Mouse (Mus musculus) MEL (cell line): Measurements from ENCODE around the gene Fpgt. TPM values are rescaled to one million over a fixed set of nuclear protein-coding genes. Genes with fewer than 3 reads are reported as not detected.

Experiments
- DNase-seq: peaks from one replicate; pipeline ENCODE4 v3.0.0; 2011; ENCODE audit warnings: low read depth, low spot score
- H3K27ac ChIP-seq: 2 replicates; pipeline ENCODE4 v1.5.1; 2012; ENCODE audit warnings: low read depth, mild to moderate bottlenecking, control low read depth, low read length, moderate library complexity; ENCODE audit not compliant: control insufficient read depth
- H3K27me3 ChIP-seq, 2 experiments: fragments of 150-350 bp in 1 of 2; sonication (generic) in 1 of 2; 2 replicates each; pipeline ENCODE4 v1.6.1; 2012; ENCODE audit warnings: low read length in 2 of 2, mild to moderate bottlenecking in 2 of 2, improper control_type of control experiment in 1 of 2, moderate library complexity in 1 of 2; ENCODE audit not compliant: insufficient read depth in 2 of 2, control insufficient read depth in 1 of 2
- H3K36me3 ChIP-seq, 2 experiments: 2 replicates each; pipeline ENCODE4 v1.6.1; 2012 to 2014; ENCODE audit warnings: low read length in 2 of 2, improper control_type of control experiment in 1 of 2, inconsistent platforms in 1 of 2, mild to moderate bottlenecking in 1 of 2; ENCODE audit not compliant: insufficient read depth in 2 of 2, control insufficient read depth in 1 of 2
- H3K4me1 ChIP-seq, 2 experiments: fragments of 150-350 bp in 1 of 2; sonication (generic) in 1 of 2; 2 replicates each; pipeline ENCODE4 v1.6.1; 2012; ENCODE audit warnings: low read length in 2 of 2, improper control_type of control experiment in 1 of 2, mild to moderate bottlenecking in 1 of 2; ENCODE audit not compliant: insufficient read depth in 2 of 2, control insufficient read depth in 1 of 2
- H3K4me3 ChIP-seq, 2 experiments: fragments of 150-350 bp in 1 of 2; sonication (generic) in 1 of 2; 2 replicates each; pipeline ENCODE4 v1.5.1; 2012; ENCODE audit warnings: low read depth in 2 of 2, low read length in 2 of 2, mild to moderate bottlenecking in 2 of 2, moderate library complexity in 2 of 2, control low read depth in 1 of 2, improper control_type of control experiment in 1 of 2; ENCODE audit not compliant: control insufficient read depth in 1 of 2, insufficient read depth in 1 of 2
- H3K79me2 ChIP-seq: 2 replicates; pipeline ENCODE4 v1.6.1; 2012; ENCODE audit warnings: mild to moderate bottlenecking, low read length, moderate library complexity; ENCODE audit not compliant: control insufficient read depth, poor library complexity, insufficient read depth
- H3K9ac ChIP-seq: 2 replicates; pipeline ENCODE4 v1.6.1; 2012; ENCODE audit warnings: low read depth, mild to moderate bottlenecking, control low read depth, low read length, moderate library complexity; ENCODE audit not compliant: control insufficient read depth, poor library complexity, severe bottlenecking
- H3K9me3 ChIP-seq: fragments of 150-350 bp; sonication (generic); replicated peaks from 2 replicates; pipeline ENCODE4 v1.6.1; 2012; ENCODE audit warnings: mild to moderate bottlenecking, low read length, improper control_type of control experiment, moderate library complexity; ENCODE audit not compliant: insufficient read depth
- CHD2 ChIP-seq: IDR thresholded peaks from 2 replicates; pipeline ENCODE4 v1.6.1; 2011; ENCODE audit warnings: low read length, improper control_type of control experiment
- E2F4 ChIP-seq: IDR thresholded peaks from 2 replicates; pipeline ENCODE4 v1.6.1; 2011; ENCODE audit warnings: low read depth, low read length, improper control_type of control experiment, borderline replicate concordance
- GABPA ChIP-seq: IDR thresholded peaks from 2 replicates; pipeline ENCODE4 v1.6.1; 2012; ENCODE audit warnings: low read depth, mild to moderate bottlenecking, inconsistent platforms, low read length, improper control_type of control experiment, moderate library complexity
- GATA1 ChIP-seq: IDR thresholded peaks from 2 replicates; pipeline ENCODE4 v1.6.1; 2011; ENCODE audit warnings: low read depth, low read length, improper control_type of control experiment
- HCFC1 ChIP-seq: IDR thresholded peaks from 2 replicates; pipeline ENCODE4 v1.6.1; 2012; ENCODE audit warnings: low read depth, mild to moderate bottlenecking, inconsistent platforms, low read length, improper control_type of control experiment, moderate library complexity
- KAT2A ChIP-seq: conservative IDR thresholded peaks from 2 replicates; pipeline ENCODE4 v1.6.1; 2012; ENCODE audit warnings: low read depth, low read length, improper control_type of control experiment, inconsistent platforms
- MAX ChIP-seq: IDR thresholded peaks from 2 replicates; pipeline ENCODE4 v1.6.1; 2011; ENCODE audit warnings: low read length, improper control_type of control experiment
- MEF2A ChIP-seq: IDR thresholded peaks from 2 replicates; pipeline ENCODE4 v1.6.1; 2014; ENCODE audit warnings: low read depth, mild to moderate bottlenecking, inconsistent platforms, low read length, improper control_type of control experiment; ENCODE audit not compliant: poor library complexity, insufficient replicate concordance, severe bottlenecking; ENCODE audit errors: extremely low read depth
- MXI1 ChIP-seq: IDR thresholded peaks from 2 replicates; pipeline ENCODE4 v1.6.1; 2011; ENCODE audit warnings: mild to moderate bottlenecking, low read depth, low read length, improper control_type of control experiment
- MYC ChIP-seq: IDR thresholded peaks from 2 replicates; pipeline ENCODE4 v1.6.1; 2011; ENCODE audit warnings: low read depth, mild to moderate bottlenecking, low read length, improper control_type of control experiment, moderate library complexity
- NELFE ChIP-seq: IDR thresholded peaks from 2 replicates; pipeline ENCODE4 v1.6.1; 2011; ENCODE audit warnings: low read depth, low read length, improper control_type of control experiment
- POLR2AphosphoS2 ChIP-seq: IDR thresholded peaks from 2 replicates; pipeline ENCODE4 v1.6.1; 2011; ENCODE audit warnings: low read length, improper control_type of control experiment
- POLR2AphosphoS5 ChIP-seq: IDR thresholded peaks from 2 replicates; pipeline ENCODE4 v1.6.1; 2012; ENCODE audit warnings: low read depth, borderline replicate concordance, mild to moderate bottlenecking, inconsistent platforms, low read length, moderate library complexity, mixed read lengths
- SIN3A ChIP-seq: IDR thresholded peaks from 2 replicates; pipeline ENCODE4 v1.6.1; 2012; ENCODE audit warnings: low read length, improper control_type of control experiment, inconsistent platforms
- TAL1 ChIP-seq: IDR thresholded peaks from 2 replicates; pipeline ENCODE4 v1.6.1; 2012; ENCODE audit warnings: mild to moderate bottlenecking, inconsistent platforms, low read length, moderate library complexity, mixed read lengths
- TBP ChIP-seq: IDR thresholded peaks from 2 replicates; pipeline ENCODE4 v1.8.0; 2011; ENCODE audit warnings: low read depth, low read length, improper control_type of control experiment
- UBTF ChIP-seq: IDR thresholded peaks from 2 replicates; pipeline ENCODE4 v1.6.1; 2012; ENCODE audit warnings: low read depth, mild to moderate bottlenecking, inconsistent platforms, low read length, improper control_type of control experiment, moderate library complexity, borderline replicate concordance; ENCODE audit not compliant: insufficient read depth
- USF1 ChIP-seq: IDR thresholded peaks from 2 replicates; pipeline ENCODE4 v1.6.1; 2014; ENCODE audit warnings: low read depth, mild to moderate bottlenecking, inconsistent platforms, low read length, improper control_type of control experiment, moderate library complexity
- ZC3H11A ChIP-seq: IDR thresholded peaks from 2 replicates; pipeline ENCODE4 v1.6.1; 2012; ENCODE audit warnings: low read depth, mild to moderate bottlenecking, inconsistent platforms, low read length, improper control_type of control experiment
- ZKSCAN1 ChIP-seq: IDR thresholded peaks from 2 replicates; pipeline ENCODE4 v1.6.1; 2012; ENCODE audit warnings: low read depth, mild to moderate bottlenecking, inconsistent platforms, low read length, improper control_type of control experiment, moderate library complexity
- polyA plus RNA-seq, 2 experiments: library from polyadenylated mRNA; stranded (reverse) in 1 of 2; unstranded in 1 of 2; fragments of >175 nt in 1 of 2; fragments of >200 nt in 1 of 2; gene quantifications; 2 replicates each; pipeline versions ENCODE4 v1.2.1 to v1.2.4; 2012; ENCODE audit warnings: low replicate concordance in 2 of 2, low read depth in 1 of 2; ENCODE audit not compliant: insufficient read length in 2 of 2, insufficient read depth in 1 of 2, missing spikeins in 1 of 2
- total RNA-seq: library from RNA; depleted of rRNA; stranded (reverse); fragments of 300-350 nt; gene quantifications from 2 replicates; pipeline ENCODE4 v1.2.3, GENCODE M21; 2012

Fpgt gene
- total and polyA plus RNA-seq, 3 experiments = 8.0 to 10.8 TPM; not detected in 1

DNA sequence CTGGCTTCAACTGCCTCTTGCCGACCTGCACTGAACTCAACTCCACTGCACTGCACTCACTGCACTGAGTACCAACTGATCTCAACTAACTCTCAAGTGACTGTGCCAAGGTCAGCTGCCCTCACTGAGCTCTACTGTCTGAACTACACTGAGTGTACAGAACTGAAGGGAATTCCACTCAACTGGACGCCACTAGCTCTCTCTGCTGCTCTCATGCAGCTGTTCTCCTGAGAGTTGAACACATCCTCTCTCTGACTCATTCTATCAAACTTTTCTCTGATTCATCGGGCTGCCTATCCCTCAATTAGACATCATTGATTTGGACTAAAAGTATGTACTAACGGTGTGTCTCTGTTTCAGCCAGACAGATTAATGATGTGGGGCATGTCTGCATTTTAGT is 15.3 kb downstream of the Fpgt start:
- H3K4me1 ChIP-seq = no peaks in the 10 kb centered on the region
- no peak overlapping the region for H3K9ac ChIP-seq
- H3K9me3 ChIP-seq = no peaks in the 10 kb centered on the region
- no peaks in the 10 kb centered on the region for H3K79me2 ChIP-seq
- TF ChIP-seq TAL1 = no peak
- TF ChIP-seq POLR2AphosphoS5 = no peak
- TF ChIP-seq USF1 = no peak
- TF ChIP-seq SIN3A = no peak
- TF ChIP-seq MYC = no peak
- no peak for TF ChIP-seq MEF2A
- TF ChIP-seq GABPA = no peak
- TF ChIP-seq MXI1 = no peak
- no peak for TF ChIP-seq NELFE
- no peak for TF ChIP-seq GATA1
- no peak for DNase-seq
- H3K27ac ChIP-seq = no peak overlapping the region
- no peaks in the 10 kb centered on the region for H3K36me3 ChIP-seq
- H3K4me3 ChIP-seq = no peak overlapping the region
- no peaks in the 10 kb centered on the region for H3K27me3 ChIP-seq

DNA sequence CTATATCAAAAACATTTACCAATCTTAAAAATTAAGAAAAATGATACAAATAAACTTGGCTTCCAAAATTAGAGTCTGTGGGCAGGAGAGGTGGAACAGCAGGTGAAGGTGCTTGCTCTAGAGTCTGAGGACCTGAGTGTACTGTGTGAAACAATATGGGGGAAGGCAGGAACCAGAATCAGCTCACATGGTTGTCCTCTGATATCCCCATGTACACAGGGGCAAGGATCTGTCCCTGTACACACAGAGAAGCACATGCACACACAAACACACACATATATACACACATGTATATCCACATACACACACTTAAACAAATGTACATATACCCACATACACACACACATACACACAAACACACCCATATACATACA is 33.8 kb downstream of the Fpgt start:
- TF ChIP-seq MXI1 = no peak
- no peak for TF ChIP-seq UBTF
- no peak for TF ChIP-seq ZC3H11A
- TF ChIP-seq TBP = no peak
- TF ChIP-seq TAL1 = no peak
- no peak for TF ChIP-seq ZKSCAN1
- no peak for TF ChIP-seq CHD2
- TF ChIP-seq HCFC1 = no peak
- TF ChIP-seq POLR2AphosphoS2 = no peak
- TF ChIP-seq KAT2A = no peak
- TF ChIP-seq NELFE = no peak
- no peak for TF ChIP-seq E2F4
- no peak for TF ChIP-seq GATA1
- no peak for TF ChIP-seq MAX
- no peak for TF ChIP-seq SIN3A
- TF ChIP-seq, all 39 proteins: peak for 0
- no peak overlapping the region for H3K27ac ChIP-seq
- H3K9me3 ChIP-seq = no peaks in the 10 kb centered on the region
- H3K79me2 ChIP-seq = no peaks in the 10 kb centered on the region
- DNase-seq = no peak
- H3K27me3 ChIP-seq = no peaks in the 10 kb centered on the region
- no peak overlapping the region for H3K4me3 ChIP-seq
- H3K36me3 ChIP-seq = no peaks in the 10 kb centered on the region
- H3K4me1 ChIP-seq = no peaks in the 10 kb centered on the region
- no peak overlapping the region for H3K9ac ChIP-seq
